Mouse (Mus musculus): ENCODE results near the gene Vmn2r17. TPM values are rescaled to one million over a fixed set of nuclear protein-coding genes. Genes with fewer than 3 reads are reported as not detected.
A peak's percentile ranks its signal among the peaks of the same experiment; 100 is the strongest.

The Vmn2r17 gene
- total RNA-seq (2015) (not detected in 2 replicates), total RNA-seq (2017) (not detected in 2 replicates)

DNA sequence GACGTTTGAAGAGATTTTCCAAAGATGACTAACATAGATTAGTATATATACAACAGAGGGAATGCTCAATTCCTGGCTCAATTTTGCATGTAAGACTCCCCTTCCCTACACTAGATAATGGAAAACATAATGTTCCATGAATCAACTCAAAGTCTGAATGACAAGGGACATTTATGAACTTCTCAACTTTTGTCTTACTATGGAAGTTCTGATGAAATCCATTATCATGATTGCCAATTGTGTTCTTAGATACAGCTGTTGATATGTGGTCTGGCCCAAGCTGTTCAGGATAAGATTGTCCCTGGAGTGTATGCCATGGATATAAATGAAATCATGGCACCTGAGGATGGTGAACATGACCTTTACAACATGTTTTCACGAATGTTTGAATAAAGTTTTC is at the start of gene Vmn2r17:
TSS of gene Vmn2r17 (plus strand) at position 301 of the 400 bp plus-strand sequence.
- ATAC-seq (replicated peaks; ENCODE audit: poor library complexity), result no peak

DNA sequence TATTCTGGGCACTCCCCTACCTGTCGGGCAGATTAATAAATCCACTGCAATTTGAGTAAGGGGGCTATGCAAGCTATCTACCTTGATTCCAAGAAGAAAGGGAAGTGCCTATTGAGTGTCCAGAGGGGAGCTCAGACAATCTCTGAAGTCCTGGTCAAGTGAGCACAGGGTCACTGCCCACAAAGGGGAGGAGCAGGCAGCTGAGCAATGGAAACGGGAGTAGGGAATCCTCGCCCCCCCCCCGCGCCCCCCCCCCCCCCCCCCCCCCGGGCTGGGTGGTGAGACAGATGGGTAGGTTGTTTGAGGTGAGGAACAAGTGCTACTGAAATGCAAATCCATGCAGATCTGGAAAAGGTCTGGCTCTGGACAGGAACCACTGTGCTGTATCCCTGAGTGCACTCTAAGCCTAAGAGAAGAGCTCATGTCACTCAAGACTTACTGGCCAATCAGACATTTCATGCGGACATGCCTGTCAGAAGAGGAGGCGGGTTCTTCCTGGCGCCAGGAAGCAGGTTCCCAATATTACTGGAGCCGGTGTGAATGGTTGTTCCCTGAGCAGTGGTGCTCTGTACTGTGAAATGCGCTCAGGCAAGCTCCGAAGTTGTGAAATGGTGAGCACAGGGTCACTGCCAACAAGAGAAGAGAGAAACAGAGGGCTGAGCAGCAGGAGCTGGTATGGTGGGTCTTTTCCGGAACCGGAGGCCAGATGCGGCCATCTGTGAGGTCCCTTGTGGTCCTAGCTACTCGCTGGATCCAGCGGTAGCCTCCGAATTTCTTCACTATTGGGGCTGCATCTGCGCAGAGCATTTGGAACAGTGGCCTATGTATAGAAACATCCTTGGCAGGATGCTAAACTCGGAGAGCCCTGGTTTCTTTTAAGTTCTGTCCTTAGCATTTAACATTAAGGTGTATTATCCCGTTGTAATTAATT is 47.4 kb downstream of the Vmn2r17 start:
- ATAC-seq (replicated peaks; ENCODE audit: poor library complexity), result no peak

GRCm38 (mm10) chr5:109506729-109507128 is 87.2 kb downstream of the Vmn2r17 start:
- ATAC-seq (replicated peaks; ENCODE audit: poor library complexity), result peak; percentile 97

Other genes starting within 250 kb of the Vmn2r17 start
- not detected in 2 replicates for gene Vmn2r13, start 227.5 kb upstream of the Vmn2r17 start, total RNA-seq (2015)
- not detected in 2 replicates for gene Vmn2r13, start 227.5 kb upstream of the Vmn2r17 start, total RNA-seq (2017)
- gene Vmn2r14, start 195.0 kb upstream of the Vmn2r17 start, total RNA-seq (2015), result not detected in 2 replicates
- not detected in 2 replicates for gene Vmn2r14, start 195.0 kb upstream of the Vmn2r17 start, total RNA-seq (2017)
- not detected in 2 replicates for gene Vmn2r15, start 122.0 kb upstream of the Vmn2r17 start, total RNA-seq (2015)
- not detected in 2 replicates for gene Vmn2r15, start 122.0 kb upstream of the Vmn2r17 start, total RNA-seq (2017)
- gene Vmn2r16, start 89.5 kb upstream of the Vmn2r17 start, total RNA-seq (2015), result not detected in 2 replicates
- not detected in 2 replicates for gene Vmn2r16, start 89.5 kb upstream of the Vmn2r17 start, total RNA-seq (2017)
- gene Crlf2, start 139.3 kb downstream of the Vmn2r17 start, total RNA-seq (2015), result 8.8 and 11.5 TPM in 2 replicates
- gene Crlf2, start 139.3 kb downstream of the Vmn2r17 start, total RNA-seq (2017), result 18.1 and 22.1 TPM in 2 replicates